Mouse (Mus musculus): ENCODE data around the gene Zbtb39.
"Not testable (repeated sequence)": the region's sequence is repeated elsewhere in the genome, so short reads cannot be mapped to it uniquely, and the experiment has no call there.

The Zbtb39 gene

GRCm38 (mm10) chr10:127785411-127785810, 46.1 kb downstream of the Zbtb39 start:
- DNase-seq (ENCODE audit: low read depth in 2 of 2, low spot score in 2 of 2) = not testable (repeated sequence)

Measured in CD8-positive naive resting alpha-beta T cell, adult 2 months (primary cell).